Mouse (Mus musculus) limb, embryonic 14.5 days (tissue): ENCODE results near the gene Ptch2. TPM values are rescaled to one million over a fixed set of nuclear protein-coding genes. Genes with fewer than 3 reads are reported as not detected.

Experiments
- ATAC-seq: fragments of 200-750 bp; cut with Nextera tagmentation; 2 replicates; pipeline ENCODE4 v1.8.0; 2017; ENCODE audit warnings: low read depth, moderate number of reproducible peaks, moderate TSS enrichment; ENCODE audit not compliant: low FRiP score
- DNase-seq: peaks from one replicate; pipeline ENCODE4 v3.0.0-alpha.2; 2015; ENCODE audit warnings: low spot score
- H3K27ac ChIP-seq: fragments of 300-500 bp; sonication (generic); replicated peaks from 2 replicates; pipeline ENCODE4 v1.5.1; 2014; ENCODE audit warnings: low read depth, mild to moderate bottlenecking, low read length, moderate library complexity, mixed read lengths
- H3K27me3 ChIP-seq: fragments of 300-500 bp; sonication (generic); 2 replicates; pipeline ENCODE4 v1.6.1; 2014; ENCODE audit warnings: low read length, mixed read lengths; ENCODE audit not compliant: control insufficient read depth, insufficient read depth
- H3K36me3 ChIP-seq: fragments of 300-500 bp; sonication (generic); 2 replicates; pipeline ENCODE4 v1.6.1; 2014; ENCODE audit warnings: mild to moderate bottlenecking, low read length, moderate library complexity, mixed read lengths; ENCODE audit not compliant: control insufficient read depth, insufficient read depth
- H3K4me1 ChIP-seq: fragments of 300-500 bp; sonication (generic); 2 replicates; pipeline ENCODE4 v1.6.1; 2014; ENCODE audit warnings: antibody characterized with exemption, low read length, mixed read lengths; ENCODE audit not compliant: control insufficient read depth, insufficient read depth
- H3K4me2 ChIP-seq: fragments of 300-500 bp; sonication (generic); replicated peaks from 2 replicates; pipeline ENCODE4 v1.6.1; 2014; ENCODE audit warnings: low read depth, mild to moderate bottlenecking, low read length, moderate library complexity; ENCODE audit not compliant: severe bottlenecking
- H3K4me3 ChIP-seq: fragments of 300-500 bp; sonication (generic); replicated peaks from 2 replicates; pipeline ENCODE4 v1.5.1; 2014; ENCODE audit warnings: low read length
- H3K9ac ChIP-seq: fragments of 300-500 bp; sonication (generic); 2 replicates; pipeline ENCODE4 v1.6.1; 2014; ENCODE audit warnings: mild to moderate bottlenecking, low read depth, low read length, moderate library complexity; ENCODE audit not compliant: severe bottlenecking
- H3K9me3 ChIP-seq: fragments of 300-500 bp; sonication (generic); 2 replicates; pipeline ENCODE4 v1.6.1; 2016; ENCODE audit warnings: low read length; ENCODE audit not compliant: control insufficient read depth
- POLR2A ChIP-seq: fragments of 200-500 bp; IDR thresholded peaks from 2 replicates; pipeline ENCODE4 v1.8.0; 2012; ENCODE audit warnings: inconsistent platforms, mild to moderate bottlenecking, moderate library complexity, borderline replicate concordance; ENCODE audit not compliant: insufficient read depth, insufficient read length; ENCODE audit errors: extremely low read depth
- WGBS: fragments of 180-500 bp; shearing (Covaris S2); extraction: QIAGEN DNeasy Blood & Tissue Kit; methylation state at CpG from one replicate; pipeline ENCODE4 v1.1.7; 2014; 5-methylcytosine and 5-hydroxymethylcytosine counted together
- polyA plus RNA-seq, 2 experiments: library from polyadenylated mRNA; depleted of rRNA in 1 of 2; stranded (reverse) in 1 of 2; unstranded in 1 of 2; fragments of >200 nt; fragmentation: Nextera tagmentation in 1 of 2; extraction: Ambion mirVana in 1 of 2; gene quantifications; 2 replicates each; pipeline versions ENCODE4 v1.2.1 to v1.2.3; 2012 to 2014

Gene Ptch2
- polyA plus RNA-seq, 2 experiments, result 11.2 to 24.0 TPM

GRCm38 (mm10) chr4:117148047-117148713 lies 52.3 kb downstream of the Ptch2 start:
- no peak overlapping the region for H3K4me2 ChIP-seq
- 0 out of 2 replicates have a peak, but pooled peaks cover 4% of the 10 kb centered on the region for H3K4me1 ChIP-seq
- H3K27ac ChIP-seq, result no peak overlapping the region
- ATAC-seq (no peak), DNase-seq (no peak)
- no peak overlapping the region for H3K9ac ChIP-seq
- H3K9me3 ChIP-seq, result no peaks in the 10 kb centered on the region
- no peak overlapping the region for H3K4me3 ChIP-seq
- no peaks in the 10 kb centered on the region for H3K27me3 ChIP-seq
- WGBS, result 81% methylated on average over 18 of the region's 18 CpGs
- peaks cover 42% of the 10 kb centered on the region for H3K36me3 ChIP-seq
- TF ChIP-seq POLR2A, result no peak

GRCm38 (mm10) chr4:117148815-117149214 lies 52.9 kb downstream of the Ptch2 start:
- TF ChIP-seq POLR2A, result no peak
- no peak overlapping the region for H3K9ac ChIP-seq
- H3K4me3 ChIP-seq, result no peak overlapping the region
- no peak overlapping the region for H3K27ac ChIP-seq
- 70% methylated on average over 24 of the region's 24 CpGs for WGBS
- H3K4me1 ChIP-seq, result 0 out of 2 replicates have a peak, but pooled peaks cover 4% of the 10 kb centered on the region
- DNase-seq (no peak), ATAC-seq (no peak)
- no peak overlapping the region for H3K4me2 ChIP-seq
- H3K27me3 ChIP-seq, result no peaks in the 10 kb centered on the region
- peaks cover 49% of the 10 kb centered on the region for H3K36me3 ChIP-seq
- no peaks in the 10 kb centered on the region for H3K9me3 ChIP-seq

DNA sequence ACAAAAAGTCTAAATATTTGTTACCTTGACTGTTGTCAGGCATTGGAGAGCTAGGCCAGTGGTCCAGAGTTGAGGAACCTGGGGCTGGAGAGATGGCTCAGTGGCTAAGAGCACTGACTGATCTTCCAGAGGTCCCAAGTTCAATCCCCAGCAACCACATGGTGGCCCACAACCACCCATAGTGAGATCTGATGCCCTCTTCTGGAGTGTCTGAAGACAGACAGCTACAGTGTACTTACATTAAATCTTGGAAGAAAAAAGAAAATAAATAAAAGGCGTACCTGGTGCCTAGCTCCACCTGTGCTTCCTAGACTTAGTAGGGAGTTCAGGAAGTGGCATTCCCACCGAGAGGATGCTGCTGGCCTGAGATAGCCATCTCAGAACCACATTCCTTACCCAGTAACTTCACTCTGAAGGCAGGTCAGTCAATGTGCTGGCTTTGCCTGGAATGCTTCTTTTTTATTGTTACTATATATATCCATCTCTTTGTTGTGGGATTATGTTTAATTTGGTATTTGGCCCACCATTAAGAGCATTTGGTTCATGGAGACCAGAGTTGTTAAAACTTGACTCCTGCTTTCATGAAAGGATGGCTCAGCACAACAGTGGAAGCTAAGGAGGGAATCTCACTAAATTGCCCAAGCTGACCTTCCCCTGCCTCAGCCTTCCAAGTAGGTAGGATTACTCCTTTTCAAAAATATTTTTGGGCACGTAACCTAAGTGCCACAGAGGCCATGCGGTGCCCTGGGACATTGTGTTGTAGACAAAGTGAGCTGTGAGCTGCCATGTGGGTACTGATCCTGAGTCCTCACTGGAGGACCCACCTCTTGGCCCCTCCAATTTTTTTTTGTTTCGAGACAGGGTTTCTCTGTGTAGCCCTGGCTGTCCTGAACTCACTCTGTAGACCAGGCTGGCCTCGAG lies 53.7 kb downstream of the Ptch2 start:
- 74% methylated on average over 6 of the region's 6 CpGs for WGBS
- ATAC-seq (peak; percentile 20; the same call in 1 of the 2 replicates), DNase-seq (no peak)
- no peak for TF ChIP-seq POLR2A
- Histone ChIP-seq H3K9ac (no peak overlapping the region), H3K9me3 (no peaks in the 10 kb centered on the region), H3K27ac (no peak overlapping the region), H3K4me2 (no peak overlapping the region), H3K27me3 (no peaks in the 10 kb centered on the region), H3K36me3 (peaks cover 56% of the 10 kb centered on the region), H3K4me3 (no peak overlapping the region), H3K4me1 (0 out of 2 replicates have a peak, but pooled peaks cover 4% of the 10 kb centered on the region)

- WGBS, result 85% methylated on average over 6 of the region's 6 CpGs
- Histone ChIP-seq H3K9me3 (no peaks in the 10 kb centered on the region), H3K9ac (no peak overlapping the region), H3K4me3 (no peak overlapping the region), H3K27me3 (no peaks in the 10 kb centered on the region), H3K4me1 (0 out of 2 replicates have a peak, but pooled peaks cover 4% of the 10 kb centered on the region), H3K36me3 (peaks cover 63% of the 10 kb centered on the region), H3K27ac (no peak overlapping the region), H3K4me2 (no peak overlapping the region)
- DNase-seq, result no peak
- ATAC-seq, result no peak
- no peak for TF ChIP-seq POLR2A
Measured at GRCm38 (mm10) chr4:117150212-117150733, 54.4 kb downstream of the Ptch2 start.

DNA sequence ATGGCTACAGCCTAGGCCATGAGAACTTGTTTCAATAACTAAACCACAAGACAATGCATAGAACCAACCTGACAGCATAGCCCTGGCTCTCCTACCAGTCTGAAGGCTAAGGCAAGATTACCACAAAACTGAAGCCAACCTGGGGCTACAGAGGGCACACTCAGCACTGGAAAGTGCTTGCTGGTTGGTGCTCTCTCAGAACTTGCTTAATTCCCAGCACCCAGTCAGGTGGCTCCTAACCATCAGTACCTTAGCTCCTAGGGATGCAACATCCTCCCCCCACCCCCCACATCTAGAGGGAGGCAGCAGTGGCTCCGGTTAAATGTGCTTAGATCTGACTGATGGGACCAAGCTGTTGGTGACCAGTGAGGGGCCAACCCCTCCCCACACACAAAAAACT lies 55.5 kb downstream of the Ptch2 start:
- Histone ChIP-seq H3K27me3 (no peaks in the 10 kb centered on the region), H3K27ac (no peak overlapping the region), H3K36me3 (peaks cover 63% of the 10 kb centered on the region), H3K4me3 (no peak overlapping the region), H3K4me2 (no peak overlapping the region), H3K9me3 (no peaks in the 10 kb centered on the region), H3K9ac (no peak overlapping the region), H3K4me1 (0 out of 2 replicates have a peak, but pooled peaks cover 4% of the 10 kb centered on the region)
- ATAC-seq (no peak), DNase-seq (no peak)
- no peak for TF ChIP-seq POLR2A
- 76% methylated on average over 1 of the region's 1 CpGs for WGBS
